Mouse (Mus musculus) liver, embryonic 11.5 days (tissue): Measurements from ENCODE around the gene St6galnac6. TPM values are rescaled to one million over a fixed set of nuclear protein-coding genes. Genes with fewer than 3 reads are reported as not detected.

Experiments
- ATAC-seq: fragments of 200-750 bp; cut with Nextera tagmentation; replicated peaks from 2 replicates; pipeline ENCODE4 v1.8.0; 2017; ENCODE audit warnings: moderate number of reproducible peaks, mild to moderate bottlenecking, moderate TSS enrichment, moderate library complexity; ENCODE audit not compliant: low FRiP score
- DNase-seq: peaks from one replicate; pipeline ENCODE4 v3.0.0-alpha.2; 2017; ENCODE audit warnings: low spot score
- H3K27ac ChIP-seq: fragments of 300-500 bp; sonication (generic); 2 replicates; pipeline ENCODE4 v1.5.1; 2014; ENCODE audit warnings: mild to moderate bottlenecking, low read depth, low read length, control low read depth
- H3K27me3 ChIP-seq: fragments of 300-500 bp; sonication (generic); replicated peaks from 2 replicates; pipeline ENCODE4 v1.6.1; 2014; ENCODE audit warnings: low read length, mixed read lengths; ENCODE audit not compliant: control insufficient read depth, insufficient read depth
- H3K36me3 ChIP-seq: fragments of 300-500 bp; sonication (generic); 2 replicates; pipeline ENCODE4 v1.6.1; 2014; ENCODE audit warnings: mild to moderate bottlenecking, low read length, moderate library complexity, mixed read lengths; ENCODE audit not compliant: control insufficient read depth, insufficient read depth
- H3K4me1 ChIP-seq: fragments of 300-500 bp; sonication (generic); replicated peaks from 2 replicates; pipeline ENCODE4 v1.6.1; 2014; ENCODE audit warnings: low read length, mixed read lengths; ENCODE audit not compliant: control insufficient read depth, insufficient read depth
- H3K4me2 ChIP-seq: fragments of 300-500 bp; sonication (generic); 2 replicates; pipeline ENCODE4 v1.6.1; 2014; ENCODE audit warnings: mild to moderate bottlenecking, control low read depth, moderate library complexity
- H3K4me3 ChIP-seq: fragments of 300-500 bp; sonication (generic); 2 replicates; pipeline ENCODE4 v1.5.1; 2014; ENCODE audit warnings: low read depth, low read length, control low read depth
- H3K9ac ChIP-seq: fragments of 300-500 bp; sonication (generic); 2 replicates; pipeline ENCODE4 v1.6.1; 2014; ENCODE audit warnings: low read depth, low read length, control low read depth
- H3K9me3 ChIP-seq: fragments of 300-500 bp; sonication (generic); 2 replicates; pipeline ENCODE4 v1.6.1; 2016; ENCODE audit warnings: low read length, inconsistent platforms, mixed read lengths; ENCODE audit not compliant: control insufficient read depth
- WGBS: fragments of 180-500 bp; shearing (Covaris S2); extraction: QIAGEN DNeasy Blood & Tissue Kit; methylation state at CpG from one replicate; pipeline ENCODE4 v1.1.7; 2014; 5-methylcytosine and 5-hydroxymethylcytosine counted together
- polyA plus RNA-seq: library from polyadenylated mRNA; unstranded; fragments of >200 nt; fragmentation: Nextera tagmentation; extraction: Ambion mirVana; gene quantifications from 2 replicates; pipeline ENCODE4 v1.2.1, GENCODE M21; 2014

The St6galnac6 gene
- polyA plus RNA-seq, 1 experiment from 2014 or later, result 10.6 TPM

GRCm38 (mm10) chr2:32658873-32659272, 59.4 kb downstream of the St6galnac6 start:
- H3K9me3 ChIP-seq, result no peaks in the 10 kb centered on the region
- WGBS, result 49% methylated on average over 2 of the region's 2 CpGs
- DNase-seq (no peak), ATAC-seq (peak; percentile 67)
- peak overlapping the region; percentile 53 for H3K27ac ChIP-seq
- H3K4me3 ChIP-seq, result no peak overlapping the region
- no peaks in the 10 kb centered on the region for H3K36me3 ChIP-seq
- peaks cover 57% of the 10 kb centered on the region for H3K4me1 ChIP-seq
- H3K9ac ChIP-seq, result peak overlapping the region; percentile 7
- no peaks in the 10 kb centered on the region for H3K27me3 ChIP-seq
- peak overlapping the region; percentile 21 for H3K4me2 ChIP-seq

DNA sequence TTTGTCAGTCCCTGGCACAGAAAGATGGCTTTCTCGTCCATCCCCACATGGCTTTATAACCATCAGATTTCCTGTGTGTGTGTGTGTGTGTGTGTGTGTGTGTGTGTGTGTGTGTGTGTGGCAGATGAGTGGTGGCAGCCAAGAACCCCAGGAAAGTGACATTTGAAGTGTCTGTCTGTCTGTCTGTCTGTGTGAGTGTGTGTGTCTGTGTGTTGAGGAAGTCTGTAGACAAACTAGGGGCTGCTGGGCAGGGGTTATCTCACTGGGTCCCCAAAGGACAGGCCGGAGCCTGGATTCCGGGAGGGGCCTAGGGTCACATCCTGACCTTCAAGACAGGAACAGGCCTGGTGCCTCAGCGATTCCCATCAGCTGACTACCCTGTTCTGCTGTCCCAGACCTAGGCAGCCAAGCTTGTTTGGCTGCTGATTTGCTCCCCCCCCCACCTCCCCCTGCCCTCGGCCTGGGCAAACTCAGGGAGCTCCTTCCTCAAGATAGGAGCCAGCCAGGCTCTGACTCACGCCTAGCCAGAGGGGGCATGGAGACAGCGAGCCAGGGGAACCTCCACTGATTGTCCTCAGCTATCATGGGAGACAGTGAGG, 62.1 kb downstream of the St6galnac6 start:
- H3K4me3 ChIP-seq, result no peak overlapping the region
- 30% methylated on average over 7 of the region's 7 CpGs for WGBS
- H3K9ac ChIP-seq, result no peak overlapping the region
- ATAC-seq (peak; percentile 49), DNase-seq (no peak)
- H3K4me1 ChIP-seq, result peaks cover 46% of the 10 kb centered on the region
- H3K9me3 ChIP-seq, result no peaks in the 10 kb centered on the region
- peak overlapping the region; percentile 6; the same call in 1 of the 2 replicates for H3K27ac ChIP-seq
- no peaks in the 10 kb centered on the region for H3K36me3 ChIP-seq
- no peak overlapping the region for H3K4me2 ChIP-seq
- H3K27me3 ChIP-seq, result no peaks in the 10 kb centered on the region

DNA sequence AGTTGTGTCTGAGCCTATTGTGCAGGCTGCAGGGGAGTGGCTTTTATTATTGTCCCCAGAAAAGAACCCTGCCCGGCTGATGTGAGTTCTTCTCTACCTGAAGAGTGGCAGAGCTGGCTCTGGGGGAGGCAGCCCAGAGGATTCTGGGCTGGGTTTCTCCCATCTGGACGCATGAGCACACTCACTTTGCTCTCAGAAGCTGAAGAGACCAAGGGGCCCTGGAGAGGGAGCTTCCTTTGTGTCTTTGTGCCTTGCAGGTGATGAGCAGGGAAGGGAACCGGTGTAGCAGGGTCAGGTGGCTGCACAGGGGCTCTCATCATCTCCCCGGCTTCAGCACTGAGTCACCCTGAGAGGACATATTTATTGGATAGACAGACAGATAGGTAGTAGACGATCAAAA, 62.8 kb downstream of the St6galnac6 start:
- H3K9ac ChIP-seq, result no peak overlapping the region
- H3K4me1 ChIP-seq, result peaks cover 46% of the 10 kb centered on the region
- DNase-seq, result no peak

DNA sequence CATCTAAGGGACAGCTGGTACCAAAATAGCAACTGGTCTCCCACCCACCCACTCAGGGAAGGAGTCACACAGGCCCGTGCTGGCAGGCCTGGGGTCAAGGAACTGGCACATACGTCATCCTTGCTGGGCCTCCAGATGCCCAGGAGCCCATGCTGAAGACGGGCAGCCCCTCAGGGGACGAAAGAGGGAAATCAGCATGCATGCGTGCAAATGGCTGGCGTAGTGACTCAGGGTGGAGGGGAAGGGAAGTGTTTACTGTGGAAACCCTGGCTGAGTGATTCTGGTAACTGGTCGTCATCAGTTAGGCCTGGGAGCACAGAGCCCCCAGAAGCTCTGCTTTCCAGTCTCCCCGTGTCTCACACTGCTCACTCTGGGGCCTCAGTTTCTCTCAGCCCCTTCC, 65.8 kb downstream of the St6galnac6 start:
- ATAC-seq (no peak), DNase-seq (no peak)
- Histone ChIP-seq H3K4me2 (no peak overlapping the region), H3K27ac (no peak overlapping the region), H3K9me3 (no peaks in the 10 kb centered on the region), H3K9ac (no peak overlapping the region), H3K36me3 (no peaks in the 10 kb centered on the region), H3K4me1 (peaks cover 35% of the 10 kb centered on the region), H3K4me3 (no peak overlapping the region), H3K27me3 (no peaks in the 10 kb centered on the region)
- 66% methylated on average over 8 of the region's 8 CpGs for WGBS

More for the DNA sequence above, 62.8 kb downstream of the St6galnac6 start:
- ATAC-seq, result no peak
- H3K4me3 ChIP-seq, result no peak overlapping the region
- H3K4me2 ChIP-seq, result no peak overlapping the region
- H3K27me3 ChIP-seq, result no peaks in the 10 kb centered on the region
- H3K27ac ChIP-seq, result peak overlapping the region; percentile 6; the same call in 1 of the 2 replicates
- no peaks in the 10 kb centered on the region for H3K9me3 ChIP-seq
- H3K36me3 ChIP-seq, result no peaks in the 10 kb centered on the region
- 64% methylated on average over 5 of the region's 5 CpGs for WGBS

DNA sequence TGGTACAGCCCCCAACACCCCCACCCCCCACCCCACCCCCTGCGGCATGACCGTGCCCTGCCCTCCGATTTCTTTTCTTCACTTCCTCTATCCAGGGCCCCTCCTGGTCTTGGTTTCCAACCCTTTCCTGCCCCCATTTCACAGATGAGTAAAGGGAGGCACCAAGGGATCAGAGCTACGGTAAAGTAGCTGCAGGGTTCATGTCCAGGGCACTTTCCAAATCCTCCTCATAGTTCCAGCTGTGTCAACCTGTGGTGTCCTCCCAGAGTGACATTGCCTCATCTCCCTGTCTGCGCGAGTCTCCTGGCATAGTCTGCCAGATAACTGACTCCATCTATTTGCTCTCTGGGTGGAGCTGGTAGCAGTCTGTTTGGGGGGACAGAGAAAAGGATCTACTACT, 66.3 kb downstream of the St6galnac6 start:
- WGBS, result 72% methylated on average over 6 of the region's 6 CpGs
- Histone ChIP-seq H3K9me3 (no peaks in the 10 kb centered on the region), H3K27ac (no peak overlapping the region), H3K36me3 (no peaks in the 10 kb centered on the region), H3K27me3 (no peaks in the 10 kb centered on the region), H3K4me1 (peaks cover 34% of the 10 kb centered on the region), H3K9ac (peak overlapping the region; percentile 7; the same call in 1 of the 2 replicates), H3K4me3 (no peak overlapping the region), H3K4me2 (no peak overlapping the region)
- DNase-seq, result no peak
- ATAC-seq, result no peak

- Histone ChIP-seq H3K4me1 (peaks cover 20% of the 10 kb centered on the region), H3K9ac (no peak overlapping the region), H3K4me3 (no peak overlapping the region), H3K27ac (no peak overlapping the region; the same call in 1 of the 2 replicates), H3K9me3 (no peaks in the 10 kb centered on the region), H3K36me3 (no peaks in the 10 kb centered on the region; the same call in 1 of the 2 replicates), H3K27me3 (no peaks in the 10 kb centered on the region), H3K4me2 (no peak overlapping the region)
- WGBS, result 65% methylated on average over 11 of the region's 11 CpGs
- DNase-seq (no peak), ATAC-seq (no peak)
Observed at GRCm38 (mm10) chr2:32667775-32668174, 68.3 kb downstream of the St6galnac6 start.

DNA sequence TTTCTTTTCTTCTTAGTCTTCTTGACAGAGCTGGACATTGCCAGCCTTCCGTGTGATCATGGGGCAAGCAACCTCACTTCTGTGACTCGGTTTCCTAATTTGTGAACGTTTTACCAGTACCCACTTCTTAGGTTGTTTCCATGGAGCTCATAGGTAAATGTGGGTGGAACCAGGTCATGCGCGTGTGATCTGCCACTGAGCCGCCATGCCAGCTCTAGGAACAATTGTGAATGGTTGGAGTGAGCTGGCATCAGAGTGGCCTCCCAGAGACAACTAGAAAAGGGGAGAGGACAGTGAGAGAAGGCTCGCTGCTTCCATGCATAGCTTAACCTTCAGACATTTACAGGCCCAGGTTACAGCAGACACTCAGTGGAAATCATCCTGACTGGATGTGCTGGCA, 68.7 kb downstream of the St6galnac6 start:
- H3K9ac ChIP-seq, result no peak overlapping the region
- H3K36me3 ChIP-seq, result no peaks in the 10 kb centered on the region; the same call in 1 of the 2 replicates
- WGBS, result 82% methylated on average over 7 of the region's 7 CpGs
- H3K4me1 ChIP-seq, result peaks cover 24% of the 10 kb centered on the region
- H3K27ac ChIP-seq, result no peak overlapping the region; the same call in 1 of the 2 replicates
- no peak overlapping the region for H3K4me3 ChIP-seq
- no peak for DNase-seq
- no peak for ATAC-seq
- no peak overlapping the region for H3K4me2 ChIP-seq
- H3K9me3 ChIP-seq, result no peaks in the 10 kb centered on the region
- no peaks in the 10 kb centered on the region for H3K27me3 ChIP-seq

DNA sequence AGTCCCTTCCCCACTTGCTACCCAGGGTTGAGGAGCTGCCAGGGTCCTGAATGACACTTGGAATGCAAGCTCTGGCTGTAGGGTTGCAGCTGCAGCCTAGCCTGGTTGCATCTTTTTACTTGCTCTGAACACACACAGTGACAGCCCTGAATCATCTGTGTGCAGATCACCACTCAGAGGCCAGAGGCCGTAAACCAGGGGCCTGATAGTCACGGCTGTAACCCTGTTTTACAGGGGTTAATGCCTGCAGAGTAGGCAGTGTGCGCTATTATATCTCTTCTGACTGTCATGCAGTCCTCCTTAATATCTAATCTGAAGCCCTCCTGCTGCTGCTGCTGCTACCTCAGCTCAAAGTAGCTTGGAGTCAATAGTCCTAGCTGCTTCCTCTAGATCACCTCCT, 70.4 kb downstream of the St6galnac6 start:
- Histone ChIP-seq H3K4me1 (peaks cover 28% of the 10 kb centered on the region), H3K9me3 (no peaks in the 10 kb centered on the region), H3K27ac (peak overlapping the region; percentile 3; the same call in 1 of the 2 replicates), H3K4me3 (no peak overlapping the region), H3K9ac (0 out of 2 replicates have a peak overlapping the region, but pooled peaks have one; percentile 6), H3K27me3 (no peaks in the 10 kb centered on the region), H3K36me3 (no peaks in the 10 kb centered on the region; the same call in 1 of the 2 replicates), H3K4me2 (no peak overlapping the region)
- ATAC-seq, result peak; percentile 79
- DNase-seq, result no peak
- WGBS, result 32% methylated on average over 3 of the region's 3 CpGs
